Mouse (Mus musculus): ENCODE data around the gene Smo. TPM values are rescaled to one million over a fixed set of nuclear protein-coding genes. Genes with fewer than 3 reads are reported as not detected.

Smo gene
- polyA plus RNA-seq, 2 experiments = 2.2 to 5.0 TPM

GRCm38 (mm10) chr6:29785759-29786158, 50.5 kb downstream of the Smo start:
- Histone ChIP-seq H3K4me1 (replicated peaks; ENCODE audit: control insufficient read depth in 2 of 2, insufficient read depth in 2 of 2, low read length in 1 of 2) (peaks cover 23 to 24% of the 10 kb centered on the region in 2 experiments), H3K36me3 (replicated peaks; ENCODE audit: control insufficient read depth, insufficient read depth, low read depth) (no peaks in the 10 kb centered on the region), H3K27ac (no peak overlapping the region), H3K4me2 (ENCODE audit: low read depth) (no peak overlapping the region), H3K27me3 (ENCODE audit: control insufficient read depth, insufficient read depth, low read length) (no peaks in the 10 kb centered on the region), H3K4me3 (ENCODE audit: insufficient read depth in 1 of 2, low read depth in 2 of 2, low read length in 2 of 2) (no peak overlapping the region), H3K9ac (replicated peaks) (no peak overlapping the region), H3K9me3 (ENCODE audit: control insufficient read depth, low read length) (no peaks in the 10 kb centered on the region)
- 49% methylated on average over 5 of the region's 5 CpGs for WGBS (ENCODE audit: insufficient replicate concordance)
- ATAC-seq (ENCODE audit: insufficient read depth) (no peak), DNase-seq (ENCODE audit: low read depth in 3 of 3, low spot score in 3 of 3) (no peak)
- no peak for TF ChIP-seq EP300 (IDR thresholded peaks at IDR 0.05; ENCODE audit: low read depth)
- TF ChIP-seq CTCF (IDR thresholded peaks at IDR 0.05; ENCODE audit: low read depth) = no peak

- no peaks in the 10 kb centered on the region for H3K27me3 ChIP-seq (ENCODE audit: control insufficient read depth, insufficient read depth, low read length)
- no peak for ATAC-seq (ENCODE audit: insufficient read depth)
- no peak for TF ChIP-seq CTCF (IDR thresholded peaks at IDR 0.05; ENCODE audit: low read depth)
- TF ChIP-seq EP300 (IDR thresholded peaks at IDR 0.05; ENCODE audit: low read depth) = no peak
- H3K9me3 ChIP-seq (ENCODE audit: control insufficient read depth, low read length) = no peaks in the 10 kb centered on the region
- no peak overlapping the region for H3K4me2 ChIP-seq (ENCODE audit: low read depth)
- DNase-seq (ENCODE audit: low read depth in 3 of 3, low spot score in 3 of 3) = no peak
- no peak overlapping the region for H3K4me3 ChIP-seq (ENCODE audit: insufficient read depth in 1 of 2, low read depth in 2 of 2, low read length in 2 of 2)
- H3K27ac ChIP-seq = no peak overlapping the region
- no peaks in the 10 kb centered on the region for H3K36me3 ChIP-seq (replicated peaks; ENCODE audit: control insufficient read depth, insufficient read depth, low read depth)
- no peak overlapping the region for H3K9ac ChIP-seq (replicated peaks)
- WGBS (ENCODE audit: insufficient replicate concordance) = 62% methylated on average over 3 of the region's 3 CpGs
- peaks cover 14 to 16% of the 10 kb centered on the region in 2 experiments for H3K4me1 ChIP-seq (replicated peaks; ENCODE audit: control insufficient read depth in 2 of 2, insufficient read depth in 2 of 2, low read length in 1 of 2)
Observed at GRCm38 (mm10) chr6:29788779-29789350, 53.6 kb downstream of the Smo start.

- WGBS (ENCODE audit: insufficient replicate concordance) = 49% methylated on average over 3 of the region's 3 CpGs
- ATAC-seq (ENCODE audit: insufficient read depth) = no peak
- Histone ChIP-seq H3K9me3 (ENCODE audit: control insufficient read depth, low read length) (no peaks in the 10 kb centered on the region), H3K36me3 (replicated peaks; ENCODE audit: control insufficient read depth, insufficient read depth, low read depth) (no peaks in the 10 kb centered on the region), H3K9ac (replicated peaks) (no peak overlapping the region), H3K27ac (no peak overlapping the region), H3K4me2 (ENCODE audit: low read depth) (no peak overlapping the region), H3K4me1 (replicated peaks; ENCODE audit: control insufficient read depth in 2 of 2, insufficient read depth in 2 of 2, low read length in 1 of 2) (peaks cover under 1 to 4% of the 10 kb centered on the region in 2 experiments; a peak in 3 of 4 replicates), H3K4me3 (ENCODE audit: insufficient read depth in 1 of 2, low read depth in 2 of 2, low read length in 2 of 2) (no peak overlapping the region), H3K27me3 (ENCODE audit: control insufficient read depth, insufficient read depth, low read length) (no peaks in the 10 kb centered on the region)
- TF ChIP-seq CTCF (IDR thresholded peaks at IDR 0.05; ENCODE audit: low read depth) (no peak), EP300 (IDR thresholded peaks at IDR 0.05; ENCODE audit: low read depth) (no peak)
- DNase-seq (ENCODE audit: low read depth in 3 of 3, low spot score in 3 of 3) = no peak
Observed at GRCm38 (mm10) chr6:29790014-29790698, 54.9 kb downstream of the Smo start.

GRCm38 (mm10) chr6:29793520-29793919, 58.2 kb downstream of the Smo start:
- WGBS (ENCODE audit: insufficient replicate concordance) = 39% methylated on average over 1 of the region's 1 CpGs
- no peak for DNase-seq (ENCODE audit: low read depth in 3 of 3, low spot score in 3 of 3)
- no peak overlapping the region for H3K4me3 ChIP-seq (ENCODE audit: insufficient read depth in 1 of 2, low read depth in 2 of 2, low read length in 2 of 2)

GRCm38 (mm10) chr6:29794582-29794981, 59.3 kb downstream of the Smo start:
- ATAC-seq (ENCODE audit: insufficient read depth) (no peak), DNase-seq (ENCODE audit: low read depth in 3 of 3, low spot score in 3 of 3) (peak in 1 of 3 experiments; percentile 5)
- no peaks in the 10 kb centered on the region for H3K27me3 ChIP-seq (ENCODE audit: control insufficient read depth, insufficient read depth, low read length)
- TF ChIP-seq EP300 (IDR thresholded peaks at IDR 0.05; ENCODE audit: low read depth) (no peak), CTCF (IDR thresholded peaks at IDR 0.05; ENCODE audit: low read depth) (no peak)
- no peak overlapping the region for H3K4me2 ChIP-seq (ENCODE audit: low read depth)
- H3K9me3 ChIP-seq (ENCODE audit: control insufficient read depth, low read length) = no peaks in the 10 kb centered on the region
- no peak overlapping the region for H3K27ac ChIP-seq
- H3K9ac ChIP-seq (replicated peaks) = no peak overlapping the region
- 47% methylated on average over 6 of the region's 6 CpGs for WGBS (ENCODE audit: insufficient replicate concordance)
- no peak overlapping the region for H3K4me3 ChIP-seq (ENCODE audit: insufficient read depth in 1 of 2, low read depth in 2 of 2, low read length in 2 of 2)
- peaks cover 4 to 6% of the 10 kb centered on the region in 2 experiments; a peak in 3 of 4 replicates for H3K4me1 ChIP-seq (replicated peaks; ENCODE audit: control insufficient read depth in 2 of 2, insufficient read depth in 2 of 2, low read length in 1 of 2)
- no peaks in the 10 kb centered on the region for H3K36me3 ChIP-seq (replicated peaks; ENCODE audit: control insufficient read depth, insufficient read depth, low read depth)

More at GRCm38 (mm10) chr6:29793520-29793919, 58.2 kb downstream of the Smo start:
- no peaks in the 10 kb centered on the region for H3K9me3 ChIP-seq (ENCODE audit: control insufficient read depth, low read length)
- no peak overlapping the region for H3K9ac ChIP-seq (replicated peaks)
- H3K4me2 ChIP-seq (ENCODE audit: low read depth) = no peak overlapping the region
- no peak overlapping the region for H3K27ac ChIP-seq
- no peak for ATAC-seq (ENCODE audit: insufficient read depth)
- TF ChIP-seq EP300 (IDR thresholded peaks at IDR 0.05; ENCODE audit: low read depth) = no peak
- TF ChIP-seq CTCF (IDR thresholded peaks at IDR 0.05; ENCODE audit: low read depth) = no peak
- H3K4me1 ChIP-seq (replicated peaks; ENCODE audit: control insufficient read depth in 2 of 2, insufficient read depth in 2 of 2, low read length in 1 of 2) = peaks cover 4 to 6% of the 10 kb centered on the region in 2 experiments; a peak in 3 of 4 replicates
- no peaks in the 10 kb centered on the region for H3K27me3 ChIP-seq (ENCODE audit: control insufficient read depth, insufficient read depth, low read length)
- H3K36me3 ChIP-seq (replicated peaks; ENCODE audit: control insufficient read depth, insufficient read depth, low read depth) = no peaks in the 10 kb centered on the region
